Mouse (Mus musculus) ovary, postnatal 10 days (tissue): ENCODE data around the gene Gda.

Experiments
- DNase-seq: peaks from one replicate; pipeline ENCODE4 v3.0.0; 2022; ENCODE audit warnings: low spot score

Gene Gda

GRCm38 (mm10) chr19:21473345-21473744, at the start of gene Gda:
Gene Gda, minus strand, starts transcription at chr19:21473445.
- no peak for DNase-seq

- DNase-seq, result no peak
Measured at GRCm38 (mm10) chr19:21520280-21520679, 47.0 kb upstream of the Gda start.

- DNase-seq, result no peak
Measured at GRCm38 (mm10) chr19:21510116-21510515, 36.9 kb upstream of the Gda start.

GRCm38 (mm10) chr19:21507561-21508232, 34.5 kb upstream of the Gda start:
- DNase-seq, result no peak

- DNase-seq, result no peak
Measured at GRCm38 (mm10) chr19:21507133-21507532, 33.9 kb upstream of the Gda start.

GRCm38 (mm10) chr19:21504716-21505115, 31.5 kb upstream of the Gda start:
- DNase-seq, result no peak

- no peak for DNase-seq
Measured at GRCm38 (mm10) chr19:21499394-21499983, 26.2 kb upstream of the Gda start.

- DNase-seq, result no peak
Measured at GRCm38 (mm10) chr19:21495817-21496216, 22.6 kb upstream of the Gda start.

- no peak for DNase-seq
Measured at GRCm38 (mm10) chr19:21493807-21494521, 20.7 kb upstream of the Gda start.

GRCm38 (mm10) chr19:21491391-21491790, 18.1 kb upstream of the Gda start:
- no peak for DNase-seq

GRCm38 (mm10) chr19:21487124-21487944, 14.1 kb upstream of the Gda start:
- DNase-seq, result no peak

GRCm38 (mm10) chr19:21482096-21482495, 8.9 kb upstream of the Gda start:
- DNase-seq, result no peak

- no peak for DNase-seq
Measured at GRCm38 (mm10) chr19:21481031-21481430, 7.8 kb upstream of the Gda start.

- no peak for DNase-seq
Measured at GRCm38 (mm10) chr19:21480053-21480419, 6.8 kb upstream of the Gda start.

GRCm38 (mm10) chr19:21479183-21480052, 6.2 kb upstream of the Gda start:
- no peak for DNase-seq

- no peak for DNase-seq
Measured at GRCm38 (mm10) chr19:21478538-21478937, 5.3 kb upstream of the Gda start.

- DNase-seq, result no peak
Measured at GRCm38 (mm10) chr19:21477780-21478179, 4.5 kb upstream of the Gda start.

GRCm38 (mm10) chr19:21476782-21477181, 3.5 kb upstream of the Gda start:
- DNase-seq, result no peak

GRCm38 (mm10) chr19:21472121-21472780, 994 bp downstream of the Gda start:
- DNase-seq, result peak; percentile 32

- no peak for DNase-seq
Measured at GRCm38 (mm10) chr19:21461221-21461960, 11.9 kb downstream of the Gda start.
